Mouse (Mus musculus) brain, embryonic 14.5 days (tissue): ENCODE measurements around the gene Map6d1. TPM values are rescaled to one million over a fixed set of nuclear protein-coding genes. Genes with fewer than 3 reads are reported as not detected.

Experiments
- DNase-seq: peaks from one replicate; pipeline ENCODE4 v3.0.0-alpha.2; 2011; ENCODE audit warnings: low read depth
- CTCF ChIP-seq: fragments of 200-500 bp; IDR thresholded peaks from 2 replicates; pipeline ENCODE4 v1.5.1; 2012; ENCODE audit warnings: inconsistent platforms, mild to moderate bottlenecking, moderate library complexity, borderline replicate concordance; ENCODE audit not compliant: insufficient read depth, insufficient read length; ENCODE audit errors: extremely low read depth
- POLR2A ChIP-seq: fragments of 200-500 bp; IDR thresholded peaks from 2 replicates; pipeline ENCODE4 v1.6.1; 2012; ENCODE audit warnings: mild to moderate bottlenecking, inconsistent platforms, borderline replicate concordance; ENCODE audit not compliant: poor library complexity, insufficient read depth, insufficient read length, severe bottlenecking; ENCODE audit errors: extremely low read depth
- polyA plus RNA-seq: library from polyadenylated mRNA; depleted of rRNA; stranded (reverse); fragments of >200 nt; gene quantifications from 2 replicates; pipeline ENCODE4 v1.2.3, GENCODE M21; 2012; rRNA removed

Map6d1 gene
- 4.5 and 4.6 TPM in 2 replicates for polyA plus RNA-seq

DNA sequence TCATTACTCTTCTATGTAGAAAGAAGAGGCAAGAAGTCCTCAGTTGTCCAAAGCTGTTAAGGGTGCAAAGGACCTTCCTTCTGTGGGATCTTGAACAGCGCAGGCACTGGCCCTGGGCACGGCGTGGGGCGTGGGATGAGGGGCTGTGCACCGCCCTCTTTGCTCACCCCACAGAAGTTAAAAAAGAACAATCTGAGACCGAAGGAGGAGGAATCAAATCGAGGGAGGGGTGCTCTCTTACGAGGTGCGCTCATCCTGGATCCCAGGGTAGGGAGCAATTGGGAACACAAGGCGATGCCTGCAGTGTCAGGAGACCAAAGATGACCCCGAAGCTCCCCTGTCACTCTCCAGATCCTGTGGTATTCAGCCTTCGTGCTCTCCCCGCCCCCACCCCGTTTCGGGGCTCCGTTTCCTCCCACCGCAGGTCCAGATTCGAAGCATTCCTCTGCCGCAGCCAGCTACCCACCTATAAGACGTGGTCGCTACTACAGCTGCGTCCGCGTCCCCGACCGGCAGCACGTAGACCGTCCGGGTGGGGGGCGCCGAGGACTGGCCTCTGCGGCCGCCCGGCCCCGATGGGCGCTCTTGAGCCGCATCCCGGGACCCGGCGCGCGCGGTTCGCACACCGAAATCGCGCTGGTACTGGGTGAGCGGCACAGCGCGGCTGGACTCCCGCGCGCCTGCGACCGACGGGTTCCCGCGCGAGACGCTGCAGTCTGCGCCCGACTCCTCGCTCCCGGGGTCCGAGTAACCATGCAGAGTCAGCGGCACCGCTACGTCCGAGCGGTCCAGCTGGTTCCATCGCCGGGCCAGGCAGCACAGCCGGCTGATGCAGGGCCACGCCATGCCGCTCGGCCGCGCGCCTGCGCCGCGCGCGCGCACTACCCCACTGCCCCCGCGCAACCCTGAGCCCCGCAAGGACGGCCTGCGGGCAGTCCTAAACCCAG is at the start of gene Map6d1:
Gene Map6d1, minus strand, starts transcription at position 891 of the 947 bp plus-strand sequence.
- peak; percentile 76 for TF ChIP-seq POLR2A
- TF ChIP-seq CTCF: no peak
- DNase-seq: peak; percentile 69

- TF ChIP-seq CTCF (no peak), POLR2A (no peak)
- DNase-seq: no peak
Measured at GRCm38 (mm10) chr16:20280238-20280637, 39.1 kb upstream of the Map6d1 start.

DNA sequence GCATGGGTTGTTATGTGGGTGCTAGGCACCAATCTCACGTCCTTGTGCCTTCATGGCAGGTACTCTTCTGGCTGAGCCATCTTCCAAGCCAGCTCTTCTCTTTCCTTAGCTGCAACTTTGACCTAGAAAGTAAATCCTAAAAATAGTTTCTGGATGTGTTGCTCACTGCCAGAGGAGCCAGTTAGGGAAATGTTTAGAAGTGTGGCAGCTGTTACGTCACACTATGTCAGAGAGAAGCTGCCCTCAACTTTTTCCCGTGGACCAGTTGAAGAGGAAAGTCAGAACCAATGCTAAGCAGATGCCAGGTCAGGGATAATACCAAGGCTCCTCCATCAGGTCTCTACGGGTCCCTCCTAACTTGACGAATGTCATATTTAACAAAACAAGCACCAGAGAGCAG is 38.2 kb upstream of the Map6d1 start:
- TF ChIP-seq CTCF: no peak
- TF ChIP-seq POLR2A: no peak
- no peak for DNase-seq

- TF ChIP-seq POLR2A: no peak
- no peak for TF ChIP-seq CTCF
- no peak for DNase-seq
Measured at GRCm38 (mm10) chr16:20272994-20273393, 31.8 kb upstream of the Map6d1 start.

GRCm38 (mm10) chr16:20271339-20271738 is 30.2 kb upstream of the Map6d1 start:
- DNase-seq: no peak
- TF ChIP-seq CTCF (no peak), POLR2A (no peak)

DNA sequence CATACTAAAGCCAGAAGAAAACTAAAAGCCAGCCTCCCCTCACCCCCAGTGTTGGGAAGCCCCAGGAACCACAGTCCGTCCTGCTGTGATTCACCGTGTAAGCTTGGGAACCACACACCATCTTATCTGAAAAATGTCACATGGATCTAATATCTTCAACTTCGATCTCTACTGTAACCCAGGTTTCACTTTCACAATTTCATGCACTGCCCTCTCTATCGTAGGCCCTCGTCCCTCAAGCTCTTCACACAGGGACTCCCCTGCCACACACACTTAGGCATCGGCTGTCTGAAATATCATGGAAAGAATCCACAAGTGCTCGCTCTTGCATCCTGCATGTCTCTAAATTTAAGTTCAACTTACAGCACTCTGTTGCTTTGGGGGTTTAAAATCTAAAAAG is 23.9 kb upstream of the Map6d1 start:
- DNase-seq: no peak
- TF ChIP-seq POLR2A (no peak), CTCF (no peak)

DNA sequence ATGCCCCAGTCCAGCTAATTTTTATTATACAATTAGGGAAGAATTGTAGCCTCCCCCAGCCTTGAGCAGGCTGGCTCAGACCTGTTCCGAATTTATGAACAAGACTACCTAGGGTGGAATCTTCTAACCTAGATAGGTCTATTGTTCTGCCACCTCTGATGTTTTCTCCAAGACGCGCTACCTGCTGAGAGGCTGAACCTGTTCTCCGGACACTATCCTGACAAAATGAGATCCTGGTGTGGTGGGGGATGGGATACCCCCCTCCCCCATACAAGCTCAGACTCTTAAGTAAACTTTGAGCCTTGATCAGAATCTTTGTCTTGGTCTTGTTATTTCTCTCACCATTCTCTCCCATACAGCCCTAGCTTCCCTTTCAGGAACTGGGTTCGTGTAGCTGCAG is 16.8 kb upstream of the Map6d1 start:
- DNase-seq: no peak
- no peak for TF ChIP-seq CTCF
- TF ChIP-seq POLR2A: no peak

DNA sequence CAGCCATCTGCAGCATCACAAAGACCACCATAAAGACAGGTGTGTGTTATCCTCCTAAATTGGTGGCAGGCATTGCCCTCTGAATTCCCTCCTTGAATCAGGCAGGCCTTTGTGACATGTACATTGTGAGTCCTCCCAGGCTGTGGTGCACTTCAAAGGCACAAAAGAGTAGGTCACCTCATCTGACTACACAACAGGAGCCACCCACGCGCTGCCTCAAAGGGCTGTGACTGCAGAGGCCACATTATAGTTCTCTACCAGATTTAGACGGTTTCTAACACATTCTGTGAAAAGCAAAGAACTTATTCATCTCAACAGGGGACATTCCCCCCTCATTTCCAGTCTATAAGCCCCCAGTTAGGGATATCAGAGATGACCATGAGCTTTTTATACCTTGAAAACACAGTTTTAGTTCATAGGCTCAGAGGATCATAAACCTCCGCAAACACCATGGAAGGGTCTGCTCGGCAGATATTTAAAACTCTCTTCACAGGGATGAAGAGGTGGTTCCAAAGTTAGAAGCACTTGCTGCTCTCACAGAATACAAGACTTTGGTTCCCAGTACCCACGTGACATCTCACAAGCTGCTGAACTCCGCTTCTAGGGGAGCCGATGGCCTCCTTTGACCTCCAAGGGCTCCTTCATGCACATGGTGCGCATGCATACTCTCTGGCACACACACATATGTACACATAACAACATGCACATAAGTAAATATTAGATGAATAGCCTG is 7.5 kb upstream of the Map6d1 start:
- DNase-seq: peak; percentile 10
- no peak for TF ChIP-seq CTCF
- no peak for TF ChIP-seq POLR2A

GRCm38 (mm10) chr16:20247103-20247502 is 5.9 kb upstream of the Map6d1 start:
- no peak for TF ChIP-seq CTCF
- TF ChIP-seq POLR2A: no peak
- no peak for DNase-seq

- DNase-seq: no peak
- TF ChIP-seq CTCF: no peak
- TF ChIP-seq POLR2A: no peak
Measured at GRCm38 (mm10) chr16:20238646-20239045, 2.5 kb downstream of the Map6d1 start.

DNA sequence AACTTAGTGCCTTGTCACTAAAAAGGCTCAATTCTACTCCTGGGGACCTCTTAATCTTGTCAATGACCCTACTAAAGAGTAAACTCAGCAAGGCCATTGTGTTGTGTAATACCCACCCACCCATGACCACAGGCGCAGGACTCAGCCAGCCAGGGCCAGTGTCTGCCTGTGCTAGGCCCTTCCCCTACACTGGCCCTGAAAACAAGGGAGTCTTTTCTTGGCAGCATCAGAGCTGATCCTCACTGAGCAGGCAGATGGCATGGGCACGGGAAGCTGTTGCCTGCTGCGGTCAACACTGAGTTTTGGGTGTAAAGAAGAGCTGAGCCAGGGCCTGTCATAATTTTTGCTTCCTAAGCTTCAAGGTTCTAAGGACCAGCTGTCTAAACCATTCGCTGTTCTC is 3.7 kb downstream of the Map6d1 start:
- TF ChIP-seq CTCF (no peak), POLR2A (no peak)
- peak; percentile 60 for DNase-seq

DNA sequence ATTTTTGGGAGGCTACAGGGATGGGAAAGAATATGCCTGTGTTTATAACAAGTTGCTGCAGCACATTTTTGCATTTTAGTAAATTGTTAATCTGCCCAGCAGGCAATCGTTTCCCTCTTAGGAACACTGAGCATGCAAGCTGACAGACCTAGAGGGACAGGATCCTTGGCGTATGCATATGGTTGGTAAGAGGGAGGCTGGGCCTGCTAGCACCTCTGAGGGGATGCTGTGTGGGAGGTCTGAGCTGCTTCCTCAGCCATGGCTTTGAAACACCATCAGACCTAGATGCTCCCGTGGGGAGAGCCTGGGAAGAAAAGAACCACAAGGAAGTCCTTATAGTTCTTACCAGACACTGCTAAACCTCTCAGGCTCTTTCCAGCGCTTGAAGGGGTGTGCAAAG is 6.8 kb downstream of the Map6d1 start:
- no peak for TF ChIP-seq POLR2A
- no peak for TF ChIP-seq CTCF
- DNase-seq: no peak

- no peak for TF ChIP-seq CTCF
- TF ChIP-seq POLR2A: no peak
Measured at GRCm38 (mm10) chr16:20228167-20228566, 13.0 kb downstream of the Map6d1 start.

More at GRCm38 (mm10) chr16:20228167-20228566, 13.0 kb downstream of the Map6d1 start:
- DNase-seq: no peak
